ENCODE assay signal across 14 mouse cellular contexts in the genomic region with DNA sequence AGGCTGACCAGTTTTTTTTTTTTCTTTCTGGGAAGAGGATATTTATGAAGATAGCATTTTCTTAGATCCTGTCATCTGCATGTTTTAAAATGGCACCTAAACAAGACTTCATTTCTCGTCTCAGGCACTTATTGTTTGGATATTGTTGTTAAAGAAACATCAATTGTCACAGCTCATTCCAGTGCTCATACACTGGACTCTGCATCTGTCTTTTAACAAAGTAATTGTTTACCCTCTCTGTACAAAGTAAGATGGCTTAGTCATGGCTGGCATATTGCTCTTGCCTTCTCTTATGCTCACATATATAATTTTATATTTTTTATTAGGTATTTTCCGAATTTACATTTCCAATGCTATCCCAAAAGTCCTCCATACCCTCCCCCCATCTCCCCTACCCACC.
"Had no signal": no experiment of that assay in that cellular context is flagged by ENCODE, and none has a peak within 500 bp of the region (broad histone marks: within the 10 kb centered on the region; RNA-seq: fewer than 3 reads in every experiment).

No protein-coding gene starts in this region.

- H3K9ac ChIP-seq: neural tube, embryonic 15.5 days; stomach, embryonic 15.5 days had no signal

- H3K4me1 ChIP-seq: neural tube, embryonic 15.5 days; stomach, embryonic 15.5 days had no signal

- H3K27me3 ChIP-seq: neural tube, embryonic 15.5 days; stomach, embryonic 15.5 days had no signal

- H3K4me2 ChIP-seq: neural tube, embryonic 15.5 days; stomach, embryonic 15.5 days had no signal

- H3K36me3 ChIP-seq: neural tube, embryonic 15.5 days; stomach, embryonic 15.5 days had no signal

- H3K27ac ChIP-seq: neural tube, embryonic 15.5 days; stomach, embryonic 15.5 days; stomach, postnatal 0 days had no signal

- H3K9me3 ChIP-seq: neural tube, embryonic 15.5 days; stomach, embryonic 15.5 days had no signal

- DNase-seq: right cerebral cortex, adult 18-20 months; right cerebral cortex, postnatal 14 days; right cerebral cortex, postnatal 25 days; right cerebral cortex, postnatal 4 days; spleen, adult 18-20 months; thymus, adult 18-20 months; thymus, adult 2 months; thymus, postnatal 14 days; thymus, postnatal 25 days; thymus, postnatal 36 days; thymus, postnatal 4 days had no signal

- H3K4me3 ChIP-seq: neural tube, embryonic 15.5 days; stomach, embryonic 15.5 days had no signal
